Mouse (Mus musculus): ENCODE measurements around the gene Psmb3. TPM values are rescaled to one million over a fixed set of nuclear protein-coding genes. Genes with fewer than 3 reads are reported as not detected.
"Not testable (repeated sequence)": the region's sequence is repeated elsewhere in the genome, so short reads cannot be mapped to it uniquely, and the experiment has no call there.

Gene Psmb3
- polyA plus RNA-seq, 1 experiment from 2014 or later, result 247 TPM

DNA sequence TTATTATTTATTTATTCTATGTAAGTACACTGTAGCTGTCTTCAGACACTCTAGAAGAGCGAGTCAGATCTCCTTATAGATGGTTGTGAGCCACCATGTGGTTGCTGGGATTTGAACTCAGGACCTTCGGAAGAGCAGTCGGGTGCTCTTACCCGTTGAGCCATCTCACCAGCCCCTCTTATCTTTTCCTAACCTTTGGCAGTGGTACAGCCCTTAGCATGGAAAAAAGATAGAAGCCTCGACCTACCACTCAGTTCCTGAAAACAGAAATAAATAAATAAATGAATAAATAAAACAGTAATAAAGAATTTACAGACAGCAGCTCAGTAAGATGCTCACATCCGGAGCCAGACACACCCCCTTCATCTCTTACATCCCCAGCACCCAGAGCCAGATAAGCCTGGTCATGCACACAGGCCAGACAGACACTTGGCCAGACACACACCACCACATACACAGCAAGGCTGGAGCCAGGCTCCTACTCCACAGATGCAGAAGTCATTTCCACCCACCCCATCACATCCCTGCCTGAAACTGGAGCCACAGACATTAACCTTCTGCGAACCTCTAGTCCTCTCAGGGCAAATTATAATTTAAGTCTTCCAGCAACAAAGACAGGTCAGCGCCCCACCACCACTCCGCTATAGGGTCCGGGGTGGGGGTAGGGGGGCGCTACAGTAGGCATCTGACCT, 5.9 kb upstream of the Psmb3 start:
- peaks cover 60% of the 10 kb centered on the region for H3K27me3 ChIP-seq
- H3K27ac ChIP-seq (replicated peaks), result no peak overlapping the region
- H3K4me3 ChIP-seq (replicated peaks), result no peak overlapping the region
- peaks cover 66% of the 10 kb centered on the region for H3K4me1 ChIP-seq (replicated peaks)
- no peak for ATAC-seq (ENCODE audit: insufficient read depth)
- H3K4me2 ChIP-seq, result peak overlapping the region; percentile 92; the same call in 1 of the 2 replicates
- no peaks in the 10 kb centered on the region for H3K36me3 ChIP-seq (replicated peaks)
- H3K9me3 ChIP-seq (replicated peaks), result no peaks in the 10 kb centered on the region
- H3K9ac ChIP-seq, result no peak overlapping the region
- WGBS (ENCODE audit: insufficient replicate concordance), result 55% methylated on average over 11 of the region's 11 CpGs

DNA sequence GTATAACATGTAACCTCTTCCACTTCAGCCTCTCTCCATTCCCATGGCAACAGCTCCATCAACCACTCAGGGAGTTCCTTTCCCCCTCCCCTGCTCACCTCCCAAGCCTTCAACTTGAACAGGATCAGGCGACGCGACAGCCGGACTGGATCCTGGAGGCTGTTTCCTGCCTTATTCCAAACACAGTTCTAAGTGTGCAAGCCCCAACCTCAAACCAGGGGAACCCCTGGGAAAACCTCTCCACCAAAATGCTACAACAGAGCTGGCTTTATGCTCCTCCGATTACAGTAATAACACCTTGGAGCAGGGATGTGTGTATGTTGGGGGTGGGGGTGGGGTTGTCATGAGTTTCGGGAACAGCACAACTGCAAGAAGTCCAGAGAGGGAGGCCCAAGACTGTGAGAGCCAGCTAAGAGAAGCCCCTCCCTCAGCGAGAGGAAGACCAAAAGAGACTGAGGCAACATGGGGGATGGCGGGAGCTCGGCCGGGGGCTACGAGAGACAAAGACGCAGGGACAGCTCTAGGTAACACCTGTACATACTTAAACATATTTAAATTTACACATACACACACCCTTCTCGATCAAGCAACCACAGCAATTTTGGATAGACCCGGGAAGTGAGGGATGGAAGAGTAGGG, 5.2 kb upstream of the Psmb3 start:
- Histone ChIP-seq H3K27ac (replicated peaks) (no peak overlapping the region), H3K9ac (peak overlapping the region; percentile 52; the same call in 1 of the 2 replicates), H3K36me3 (replicated peaks) (no peaks in the 10 kb centered on the region), H3K4me2 (peak overlapping the region; percentile 92), H3K27me3 (peaks cover 66% of the 10 kb centered on the region), H3K4me3 (replicated peaks) (peak overlapping the region; percentile 59), H3K4me1 (replicated peaks) (peaks cover 71% of the 10 kb centered on the region), H3K9me3 (replicated peaks) (no peaks in the 10 kb centered on the region)
- WGBS (ENCODE audit: insufficient replicate concordance), result 30% methylated on average over 14 of the region's 14 CpGs
- ATAC-seq (ENCODE audit: insufficient read depth), result no peak

DNA sequence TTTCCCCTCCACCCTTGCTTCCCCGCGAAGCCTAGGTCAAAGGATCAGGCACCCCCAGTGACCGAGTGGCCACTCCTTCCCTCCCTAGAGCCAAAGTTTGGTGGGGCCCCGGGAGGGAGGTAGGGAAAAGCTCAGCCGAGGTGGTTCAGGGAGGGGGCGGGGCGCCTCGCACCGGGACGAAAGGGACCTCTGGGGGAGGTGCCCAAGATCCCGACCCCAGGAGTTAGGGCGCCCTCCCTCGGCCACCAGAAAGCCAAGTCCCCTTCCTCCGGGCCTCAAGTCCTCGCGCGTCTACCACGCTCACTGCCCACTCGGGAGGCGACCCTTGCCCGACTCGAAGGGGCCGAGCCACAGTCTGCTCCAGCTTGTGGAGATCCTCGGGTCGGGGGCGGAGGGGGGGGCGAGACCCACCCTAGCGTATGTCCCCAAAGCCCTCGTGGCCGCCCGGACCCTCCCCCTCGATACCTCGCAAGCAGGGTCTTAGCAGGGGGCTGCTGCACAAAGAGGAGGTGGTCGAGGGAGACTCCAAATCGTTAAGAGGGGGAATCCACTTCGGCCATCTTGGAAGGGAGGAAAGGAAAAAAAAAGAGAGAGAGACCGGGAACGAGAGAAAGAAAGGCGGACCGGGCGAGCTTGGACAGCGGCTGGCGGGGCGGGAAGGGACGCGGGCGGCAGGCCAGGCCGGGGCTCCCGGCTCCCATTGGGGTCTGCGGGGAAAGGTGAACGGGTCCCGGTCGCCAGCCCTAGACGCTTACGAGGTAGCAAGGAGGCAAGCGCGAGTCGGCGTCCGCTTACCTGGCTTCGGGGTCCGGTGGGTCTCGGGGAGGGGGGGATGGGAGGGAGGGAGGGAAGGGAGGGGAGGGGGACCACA, 4.2 kb upstream of the Psmb3 start:
- Histone ChIP-seq H3K9ac (peak overlapping the region; percentile 52), H3K27me3 (peaks cover 66% of the 10 kb centered on the region), H3K4me1 (replicated peaks) (peaks cover 71% of the 10 kb centered on the region), H3K4me2 (peak overlapping the region; percentile 92), H3K27ac (replicated peaks) (peak overlapping the region; percentile 48; the same call in 1 of the 2 replicates), H3K4me3 (replicated peaks) (peak overlapping the region; percentile 59), H3K9me3 (replicated peaks) (no peaks in the 10 kb centered on the region), H3K36me3 (replicated peaks) (no peaks in the 10 kb centered on the region)
- ATAC-seq (ENCODE audit: insufficient read depth), result no peak
- whole genome bisulfite sequencing (ENCODE audit: insufficient replicate concordance), result under 1% methylated on average over 55 of the region's 63 CpGs

DNA sequence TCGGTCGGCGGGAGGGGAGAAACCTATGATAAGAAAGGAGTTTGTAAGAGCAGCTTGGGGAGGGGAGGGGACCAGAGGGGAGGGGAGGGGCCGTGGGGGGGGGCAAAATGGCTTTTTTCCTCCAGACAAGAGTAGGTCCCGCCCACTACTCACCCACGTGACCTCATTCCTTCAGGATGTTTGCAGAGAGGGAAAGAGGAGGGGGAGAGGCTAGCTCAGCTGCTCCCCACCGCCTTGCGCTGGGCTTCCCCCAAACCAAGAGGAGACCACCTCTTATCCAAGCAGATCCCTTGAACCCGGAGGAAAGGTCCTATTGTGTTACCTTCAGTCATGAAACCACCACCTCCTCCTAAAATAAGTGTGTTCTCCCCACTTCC, 3.6 kb upstream of the Psmb3 start:
- H3K4me3 ChIP-seq (replicated peaks), result peak overlapping the region; percentile 59
- no peaks in the 10 kb centered on the region for H3K9me3 ChIP-seq (replicated peaks)
- ATAC-seq (ENCODE audit: insufficient read depth), result no peak
- peaks cover 66% of the 10 kb centered on the region for H3K27me3 ChIP-seq
- H3K4me1 ChIP-seq (replicated peaks), result peaks cover 73% of the 10 kb centered on the region
- H3K4me2 ChIP-seq, result peak overlapping the region; percentile 92
- peak overlapping the region; percentile 39; the same call in 1 of the 2 replicates for H3K9ac ChIP-seq
- 0% methylated on average over 6 of the region's 9 CpGs for WGBS (ENCODE audit: insufficient replicate concordance)
- H3K36me3 ChIP-seq (replicated peaks), result no peaks in the 10 kb centered on the region
- peak overlapping the region; percentile 64 for H3K27ac ChIP-seq (replicated peaks)

DNA sequence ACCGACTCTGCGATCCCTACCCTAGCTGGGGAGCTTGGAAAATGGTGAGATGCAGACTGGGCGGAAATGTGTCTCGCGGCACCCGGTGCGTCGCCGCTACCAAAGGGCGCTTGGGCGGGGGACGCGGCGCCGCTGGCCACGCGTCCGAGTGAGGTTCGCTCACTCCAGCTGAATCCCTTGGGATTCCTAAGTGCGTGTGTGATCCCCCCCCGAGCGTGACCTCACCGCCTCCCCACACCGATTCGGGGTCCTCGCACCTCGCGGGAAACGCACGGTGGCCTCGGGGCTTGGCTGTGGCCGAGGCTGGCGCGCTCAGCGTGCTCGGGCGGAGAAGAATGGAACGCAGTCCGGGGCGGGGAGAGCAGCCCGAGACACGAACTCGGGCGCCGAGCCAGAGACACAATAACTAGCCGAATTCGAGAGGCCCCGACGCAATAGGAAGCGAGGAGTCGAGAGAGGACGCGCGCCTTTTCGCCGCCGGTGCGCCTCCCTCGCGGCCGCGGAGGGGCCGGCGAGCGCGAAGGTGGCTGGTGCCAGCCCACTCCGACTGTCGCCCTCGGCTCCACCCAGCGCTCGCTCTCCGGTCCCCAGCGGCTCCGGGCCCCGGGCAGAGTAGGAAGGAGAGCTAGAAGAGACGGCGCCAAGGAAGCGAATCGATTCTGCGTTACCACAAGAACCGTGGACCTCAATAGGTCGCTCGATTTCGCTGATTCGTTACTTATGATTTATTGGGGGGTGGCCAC, 3.0 kb upstream of the Psmb3 start, which contains the start of gene Pcgf2:
TSS of gene Pcgf2 (minus strand) at position 495 of the 743 bp plus-strand sequence.
- Histone ChIP-seq H3K27ac (replicated peaks) (peak within 1 kb of the TSS; percentile 64), H3K9ac (peak within 1 kb of the TSS; percentile 52; the same call in 1 of the 2 replicates), H3K4me1 (replicated peaks) (peaks cover 77% of the 10 kb centered on the region), H3K36me3 (replicated peaks) (0 out of 2 replicates have a peak, but pooled peaks cover 3% of the 10 kb centered on the region), H3K27me3 (peaks cover 66% of the 10 kb centered on the region), H3K4me3 (replicated peaks) (peak within 1 kb of the TSS; percentile 59), H3K4me2 (peak within 1 kb of the TSS; percentile 92), H3K9me3 (replicated peaks) (no peaks in the 10 kb centered on the region)
- under 1% methylated on average over 85 of the region's 85 CpGs for WGBS (ENCODE audit: insufficient replicate concordance)
- no peak for ATAC-seq (ENCODE audit: insufficient read depth)

DNA sequence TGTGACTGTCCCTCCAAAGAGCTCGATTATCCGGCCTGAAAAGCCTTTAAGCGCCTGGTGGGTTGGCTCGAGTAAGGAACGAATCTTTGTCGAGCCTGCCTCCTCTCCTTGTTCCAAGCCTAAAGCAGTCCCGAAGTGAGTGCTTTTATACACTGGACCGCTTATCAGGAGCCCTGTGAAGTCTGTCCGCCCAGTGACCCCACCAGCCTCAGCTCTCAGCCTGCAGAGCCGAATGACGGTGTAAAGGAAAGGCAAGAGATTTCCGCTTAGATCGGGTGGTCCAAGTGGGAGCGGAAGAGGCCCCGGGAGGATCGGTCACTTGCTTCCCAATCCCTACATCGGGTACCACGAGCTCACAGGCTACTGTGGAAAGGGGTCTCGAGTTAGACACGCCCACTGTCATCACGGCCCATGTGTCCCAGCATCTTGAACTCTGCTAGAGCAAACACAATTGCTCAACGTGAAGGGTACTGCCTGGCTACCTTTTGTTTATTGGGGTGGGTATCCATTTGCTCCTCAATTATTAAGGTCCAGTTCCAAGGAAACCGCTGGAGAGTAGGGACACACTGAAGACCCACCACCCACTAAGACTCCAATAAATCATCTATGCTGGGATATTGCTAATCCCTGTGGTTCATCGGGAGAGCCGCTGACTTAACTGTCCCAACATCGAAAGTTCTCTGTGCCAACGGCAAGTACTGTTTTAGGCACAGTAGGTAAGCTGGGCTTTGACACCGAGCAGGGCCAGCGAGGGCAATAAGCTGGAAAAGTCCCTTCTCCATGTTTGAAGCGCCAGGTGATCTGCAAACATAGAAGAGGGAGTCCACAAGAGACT, 2.2 kb upstream of the Psmb3 start:
- Histone ChIP-seq H3K27ac (replicated peaks) (peak overlapping the region; percentile 64; the same call in 1 of the 2 replicates), H3K36me3 (replicated peaks) (0 out of 2 replicates have a peak, but pooled peaks cover 9% of the 10 kb centered on the region), H3K4me3 (replicated peaks) (peak overlapping the region; percentile 59), H3K9me3 (replicated peaks) (no peaks in the 10 kb centered on the region), H3K4me2 (peak overlapping the region; percentile 92), H3K4me1 (replicated peaks) (peaks cover 70% of the 10 kb centered on the region), H3K9ac (peak overlapping the region; percentile 39; the same call in 1 of the 2 replicates), H3K27me3 (peaks cover 66% of the 10 kb centered on the region)
- no peak for ATAC-seq (ENCODE audit: insufficient read depth)
- WGBS (ENCODE audit: insufficient replicate concordance), result 18% methylated on average over 30 of the region's 30 CpGs

DNA sequence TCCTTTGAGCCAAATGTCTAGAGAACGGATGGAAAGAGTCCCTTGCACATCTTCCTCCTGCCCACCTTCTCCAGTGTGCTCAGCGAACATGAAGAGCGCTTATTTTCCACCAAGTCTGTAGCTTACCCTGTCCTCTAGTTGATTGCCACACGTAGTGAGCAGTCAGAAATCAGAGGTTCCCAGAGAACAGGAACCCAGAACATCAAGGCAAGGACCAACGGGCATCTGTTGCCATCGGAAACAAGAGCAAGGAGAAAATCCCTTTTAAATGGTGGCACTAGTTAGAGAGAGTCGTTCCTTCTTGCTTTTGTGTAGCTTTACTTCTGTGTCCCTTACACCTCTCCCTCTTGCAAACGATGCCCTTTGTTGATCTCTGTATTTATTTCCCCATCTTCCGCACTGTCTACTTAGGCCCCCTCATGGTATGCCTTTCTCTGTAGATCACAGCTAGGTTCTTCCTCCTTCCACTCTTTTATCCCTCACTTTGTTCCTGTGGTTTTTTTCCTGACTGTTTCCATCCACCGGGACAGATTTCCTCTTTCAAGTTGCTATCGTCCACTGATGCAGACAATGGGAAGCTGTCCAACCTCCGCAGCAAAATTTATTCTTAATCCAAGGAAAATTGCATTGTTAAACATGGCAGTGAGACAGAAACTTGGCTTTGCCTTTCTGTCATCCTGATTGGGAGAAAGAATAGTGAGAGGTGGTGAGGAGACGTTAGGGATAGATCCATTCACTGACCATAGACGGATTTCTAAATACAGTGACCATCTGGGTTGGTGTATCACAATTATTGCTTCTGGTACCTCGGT, 1.4 kb upstream of the Psmb3 start:
- peaks cover 61% of the 10 kb centered on the region for H3K27me3 ChIP-seq
- peaks cover 70% of the 10 kb centered on the region for H3K4me1 ChIP-seq (replicated peaks)
- H3K9me3 ChIP-seq (replicated peaks), result no peaks in the 10 kb centered on the region
- H3K27ac ChIP-seq (replicated peaks), result no peak overlapping the region
- H3K4me3 ChIP-seq (replicated peaks), result peak overlapping the region; percentile 91
- H3K36me3 ChIP-seq (replicated peaks), result peaks cover 17% of the 10 kb centered on the region
- ATAC-seq (ENCODE audit: insufficient read depth), result no peak
- peak overlapping the region; percentile 92 for H3K4me2 ChIP-seq
- no peak overlapping the region; the same call in 1 of the 2 replicates for H3K9ac ChIP-seq
- 36% methylated on average over 15 of the region's 15 CpGs for WGBS (ENCODE audit: insufficient replicate concordance)

DNA sequence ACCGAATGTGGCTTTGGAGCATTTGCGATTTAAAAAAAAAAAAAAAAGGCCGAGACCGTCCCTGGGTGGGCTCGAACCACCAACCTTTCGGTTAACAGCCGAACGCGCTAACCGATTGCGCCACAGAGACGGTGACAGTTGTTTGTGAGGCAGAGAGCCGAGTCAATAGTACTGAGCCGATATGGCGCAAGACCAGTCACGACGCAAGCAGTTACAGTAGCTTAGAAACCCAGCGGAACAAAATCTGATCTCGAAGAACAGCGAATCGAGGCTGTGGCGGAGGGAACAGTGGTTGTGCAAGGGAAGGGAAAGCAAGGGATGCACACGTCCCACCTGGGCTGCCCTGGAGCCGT, 830 bp upstream of the Psmb3 start:
- Histone ChIP-seq H3K4me1 (replicated peaks) (peaks cover 69% of the 10 kb centered on the region), H3K27me3 (peaks cover 55% of the 10 kb centered on the region), H3K4me3 (replicated peaks) (peak overlapping the region; percentile 91), H3K27ac (replicated peaks) (peak overlapping the region; percentile 77), H3K36me3 (replicated peaks) (peaks cover 23% of the 10 kb centered on the region), H3K9ac (peak overlapping the region; percentile 60), H3K4me2 (peak overlapping the region; percentile 92), H3K9me3 (replicated peaks) (no peaks in the 10 kb centered on the region)
- ATAC-seq (ENCODE audit: insufficient read depth), result no peak
- under 1% methylated on average over 24 of the region's 24 CpGs for WGBS (ENCODE audit: insufficient replicate concordance)

DNA sequence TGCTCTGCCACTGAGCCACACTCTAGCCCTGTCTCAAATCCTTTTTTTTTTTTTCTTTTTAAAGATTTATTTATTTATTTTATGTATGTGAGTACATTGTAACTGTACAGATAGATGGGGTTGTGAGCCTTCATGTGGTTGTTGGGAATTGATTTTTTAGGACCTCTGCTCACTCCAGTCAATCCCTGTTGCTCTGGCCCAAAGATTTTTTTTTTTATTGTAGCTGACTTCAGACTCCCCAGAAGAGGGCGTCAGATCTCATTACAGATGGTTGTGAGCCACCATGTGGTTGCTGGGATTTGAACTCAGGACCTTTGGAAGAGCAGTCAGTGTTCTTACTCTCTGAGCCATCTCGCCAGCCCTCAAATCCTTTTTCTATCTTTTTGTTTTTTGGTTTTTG, 6.9 kb downstream of the Psmb3 start:
- ATAC-seq (ENCODE audit: insufficient read depth); H3K4me1 ChIP-seq (replicated peaks); H3K4me3 ChIP-seq (replicated peaks); H3K27ac ChIP-seq (replicated peaks); H3K27me3 ChIP-seq; H3K4me2 ChIP-seq; H3K9ac ChIP-seq; H3K9me3 ChIP-seq (replicated peaks): not testable (repeated sequence)
- peaks cover 79% of the 10 kb centered on the region for H3K36me3 ChIP-seq (replicated peaks)
- 59% methylated on average over 2 of the region's 2 CpGs for WGBS (ENCODE audit: insufficient replicate concordance)
